Mouse (Mus musculus) telencephalon, adult 2 months (tissue): ENCODE results near the gene Gemin7.

Source experiments
- DNase-seq: peaks from one replicate; pipeline ENCODE4 v3.0.0-alpha.2; 2011; ENCODE audit warnings: low read depth, low spot score

The Gemin7 gene

DNA sequence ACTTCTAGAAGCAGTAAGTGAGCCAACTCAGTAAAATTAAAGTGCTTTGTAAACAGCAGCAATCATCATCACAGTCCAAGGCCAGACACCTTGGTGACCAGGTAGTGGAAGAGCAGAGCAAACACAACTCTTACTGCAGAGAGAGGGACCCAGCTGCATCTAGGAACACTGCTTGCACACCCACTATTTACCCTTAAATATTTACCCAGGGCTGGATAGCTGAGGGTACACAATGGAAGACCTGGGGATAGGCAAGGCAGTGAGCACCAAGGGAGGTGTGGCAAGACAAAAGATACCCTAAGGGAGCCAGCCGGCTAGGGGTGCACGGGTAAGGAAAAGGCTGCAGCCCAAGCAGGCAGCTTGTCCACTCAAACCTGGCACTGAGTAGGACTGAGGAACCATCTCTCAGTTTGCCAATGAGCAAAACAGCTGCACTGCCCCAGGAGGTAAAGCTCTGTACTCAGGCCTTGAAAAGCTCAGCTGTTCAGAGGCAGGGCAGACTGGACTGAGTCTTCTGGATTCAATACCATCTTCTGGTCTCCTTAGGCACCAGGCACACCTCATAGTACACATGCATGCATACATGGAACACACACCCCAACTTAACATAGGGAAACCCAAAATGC is 29.9 kb downstream of the Gemin7 start:
- DNase-seq = no peak

DNA sequence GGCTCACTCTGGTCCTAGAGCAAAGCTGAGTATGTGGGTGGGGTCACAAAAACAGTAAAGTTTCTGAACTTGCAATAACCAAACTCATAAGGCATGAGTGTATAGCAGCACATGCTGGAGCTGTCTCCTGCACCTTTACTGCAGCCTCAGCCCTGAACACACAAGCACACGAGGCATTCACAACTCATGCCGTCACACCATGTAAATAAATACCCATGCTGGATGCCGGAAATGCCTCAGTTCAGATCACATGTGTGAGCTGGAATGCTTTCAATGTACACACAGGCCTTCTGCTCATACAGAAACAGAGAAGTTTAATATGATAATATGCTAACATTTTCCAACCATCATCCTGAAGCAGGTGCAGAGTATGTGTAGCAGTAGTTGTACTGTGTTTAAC is 31.4 kb downstream of the Gemin7 start:
- DNase-seq = no peak

DNA sequence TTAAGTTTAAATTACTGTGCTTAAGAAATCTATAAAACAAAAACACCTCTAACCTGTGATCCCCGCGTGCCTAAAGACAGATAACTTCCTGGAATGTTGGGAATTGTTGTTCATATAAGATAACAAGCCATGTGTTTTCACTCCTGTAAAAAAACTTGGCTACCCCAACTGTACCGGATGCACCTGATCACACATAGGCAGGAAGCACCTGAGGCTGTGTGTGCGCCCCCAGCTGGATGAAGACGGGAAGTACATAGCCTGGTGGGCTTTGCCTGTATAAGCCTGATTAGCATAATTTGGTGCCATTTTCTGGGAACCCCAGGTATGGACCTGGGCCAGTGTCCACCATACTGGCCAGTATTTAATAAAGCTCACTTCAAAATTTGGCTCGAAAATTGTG is 33.8 kb downstream of the Gemin7 start:
- no peak for DNase-seq

DNA sequence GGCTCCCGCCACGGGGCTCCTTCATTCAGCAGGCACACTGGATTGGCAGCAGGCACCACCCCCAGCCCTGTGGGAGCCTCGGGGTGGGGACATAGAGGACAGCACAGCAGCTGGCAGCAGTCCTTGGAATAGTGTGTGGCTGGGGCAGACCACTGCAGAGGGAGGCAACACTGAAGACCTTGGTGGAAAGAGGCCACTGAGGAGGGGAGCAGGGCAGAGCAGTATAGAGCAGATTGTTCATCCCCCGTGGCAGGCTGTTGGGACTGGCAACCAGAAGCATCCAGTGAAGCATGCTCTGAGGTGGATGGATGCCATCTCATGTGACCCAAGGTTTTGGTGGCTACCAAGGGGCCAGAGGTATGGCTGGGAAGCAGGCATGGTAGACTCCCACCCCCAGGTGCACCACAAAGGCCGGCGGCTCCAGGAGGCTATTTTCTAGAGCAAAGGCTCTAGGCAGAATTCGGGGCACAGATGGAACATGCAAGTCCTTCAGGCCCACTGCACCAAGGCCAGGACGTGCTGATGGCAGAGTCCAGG is 35.2 kb downstream of the Gemin7 start:
- no peak for DNase-seq

DNA sequence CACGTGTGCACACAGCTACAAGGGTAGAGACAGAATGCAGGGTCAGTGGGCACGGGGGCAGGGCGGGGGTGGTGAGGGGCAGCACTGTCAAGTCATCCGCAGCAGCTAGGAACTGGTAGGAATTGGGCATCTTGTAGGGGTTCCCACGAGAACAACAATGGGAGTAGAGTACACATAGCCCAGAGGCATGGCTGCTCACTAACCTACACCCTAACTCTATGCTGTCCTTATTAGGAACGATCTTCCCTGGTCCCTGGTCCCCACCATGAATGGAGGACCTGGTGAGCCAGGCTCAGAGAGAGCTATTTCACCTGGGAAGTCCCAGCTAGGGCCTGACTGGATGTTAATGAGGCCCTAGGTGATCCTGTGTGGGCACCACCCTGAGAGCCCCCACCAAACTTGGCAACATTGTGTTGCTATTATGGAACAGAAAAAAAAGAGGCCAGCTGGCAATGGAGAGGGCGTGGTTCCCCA is 35.7 kb downstream of the Gemin7 start:
- DNase-seq = no peak

DNA sequence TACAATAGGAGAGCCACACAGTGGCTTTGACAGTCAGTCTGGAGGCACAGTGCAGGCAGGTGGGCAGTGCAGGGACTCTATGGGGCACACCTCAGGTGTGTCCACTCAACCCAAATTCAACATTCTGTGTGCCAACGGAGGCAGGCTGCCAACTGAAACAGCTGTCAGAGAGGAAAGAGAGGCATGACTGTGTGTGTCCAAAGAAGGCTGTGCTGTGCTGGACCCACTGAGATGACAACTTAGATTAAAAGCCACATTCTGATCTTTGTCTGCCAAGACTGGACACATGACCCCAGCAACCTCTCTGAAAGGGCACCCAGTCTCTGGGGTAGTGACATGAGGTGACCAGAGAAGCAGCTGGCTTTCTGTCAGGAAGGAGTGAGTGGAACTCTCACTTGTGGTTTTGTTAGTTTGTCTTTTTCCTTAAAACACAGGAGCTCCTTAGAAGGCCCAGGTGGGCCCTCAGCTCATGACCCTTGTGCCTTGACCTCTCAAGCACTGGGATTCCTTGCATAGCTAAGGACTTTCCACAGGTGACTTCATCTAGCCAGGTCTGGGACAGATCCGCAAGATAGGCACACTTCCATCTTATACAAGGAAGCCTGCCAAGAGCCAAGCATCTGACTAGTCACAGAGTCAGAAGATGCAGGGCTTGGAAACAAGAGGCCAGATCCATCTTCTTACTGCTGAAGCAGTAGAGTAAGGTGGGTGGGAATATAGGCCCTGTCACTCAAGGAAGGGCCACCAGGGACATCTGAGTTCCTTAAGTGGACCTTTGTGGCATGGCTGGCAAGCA is 36.4 kb downstream of the Gemin7 start:
- no peak for DNase-seq

DNA sequence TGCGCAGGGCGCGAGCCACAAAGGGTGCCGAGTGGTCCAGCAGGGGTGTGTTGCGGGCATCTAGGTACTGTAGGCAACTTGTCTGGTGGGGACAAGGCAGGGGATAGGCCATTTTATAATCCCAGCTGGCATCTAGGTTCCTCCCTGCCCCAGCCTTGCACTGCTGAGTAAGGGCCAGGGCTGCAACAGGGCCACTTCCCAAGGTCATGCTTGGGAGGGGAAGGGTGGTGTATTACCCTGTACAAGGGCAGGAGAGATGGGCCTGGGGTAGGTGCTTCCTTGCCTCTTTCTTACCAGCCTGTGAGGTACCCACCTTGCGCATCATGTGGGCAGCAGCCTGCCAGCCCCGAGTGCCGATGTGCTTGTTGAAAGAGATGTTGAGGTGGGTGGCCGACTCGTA is 42.7 kb downstream of the Gemin7 start:
- no peak for DNase-seq

DNA sequence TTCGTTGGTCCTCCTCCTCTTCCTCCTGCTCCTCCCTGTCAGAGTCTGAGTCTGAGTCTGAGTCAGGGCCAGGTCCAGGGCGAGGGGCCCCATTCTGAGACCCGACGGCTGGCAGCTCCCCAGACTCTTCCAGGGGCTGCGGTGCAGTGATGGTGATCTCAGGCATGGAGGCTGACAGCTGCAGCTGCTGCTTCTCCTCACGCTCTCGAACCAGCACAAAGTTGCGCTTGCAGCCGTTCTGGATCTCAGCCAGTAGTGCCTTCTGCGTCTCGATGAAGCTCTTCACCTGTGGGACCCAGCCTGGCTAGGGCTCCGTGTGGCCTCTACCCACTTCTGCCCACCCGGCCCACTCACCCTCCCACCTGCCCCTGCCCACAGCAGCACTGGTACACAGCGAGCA is 45.2 kb downstream of the Gemin7 start:
- no peak for DNase-seq

DNA sequence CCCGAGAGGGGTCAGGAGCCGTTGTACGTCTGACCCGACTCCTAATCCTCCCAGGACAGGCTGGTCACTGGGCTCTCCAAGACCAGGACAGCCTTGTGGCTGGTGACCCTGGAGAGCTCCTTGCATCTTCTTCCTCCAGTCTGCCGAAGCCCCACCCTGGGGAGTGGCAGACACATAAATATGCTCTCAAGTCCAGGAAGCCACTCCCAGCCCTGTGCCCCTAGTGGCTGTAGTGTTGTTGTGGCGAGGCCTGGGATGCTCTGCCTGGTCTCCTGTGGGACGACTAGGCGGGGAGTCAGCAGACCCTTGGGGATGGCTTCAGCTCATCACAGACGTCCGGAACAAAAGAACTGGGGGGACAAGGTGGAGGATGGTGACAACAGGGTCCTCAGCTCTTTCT is 46.3 kb downstream of the Gemin7 start:
- no peak for DNase-seq

DNA sequence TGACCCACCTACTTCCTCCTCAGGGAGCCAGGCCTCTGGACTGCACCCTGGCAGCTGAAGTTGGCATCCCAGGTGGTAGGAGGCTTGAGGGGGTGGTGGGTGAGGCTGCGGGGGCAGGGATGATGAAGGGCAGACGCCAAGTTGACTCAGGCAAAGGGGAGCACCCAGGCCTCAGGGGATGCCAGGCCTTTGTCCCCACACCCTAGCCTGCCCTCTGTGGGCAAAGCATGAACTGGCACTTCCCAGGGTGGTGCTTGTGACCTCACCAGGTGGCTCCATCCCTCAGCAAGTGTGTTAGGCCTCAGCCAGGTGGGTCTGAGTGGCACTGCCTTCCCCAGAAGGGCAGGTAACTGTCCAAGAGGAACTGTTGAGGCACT is 52.3 kb downstream of the Gemin7 start:
- no peak for DNase-seq

DNA sequence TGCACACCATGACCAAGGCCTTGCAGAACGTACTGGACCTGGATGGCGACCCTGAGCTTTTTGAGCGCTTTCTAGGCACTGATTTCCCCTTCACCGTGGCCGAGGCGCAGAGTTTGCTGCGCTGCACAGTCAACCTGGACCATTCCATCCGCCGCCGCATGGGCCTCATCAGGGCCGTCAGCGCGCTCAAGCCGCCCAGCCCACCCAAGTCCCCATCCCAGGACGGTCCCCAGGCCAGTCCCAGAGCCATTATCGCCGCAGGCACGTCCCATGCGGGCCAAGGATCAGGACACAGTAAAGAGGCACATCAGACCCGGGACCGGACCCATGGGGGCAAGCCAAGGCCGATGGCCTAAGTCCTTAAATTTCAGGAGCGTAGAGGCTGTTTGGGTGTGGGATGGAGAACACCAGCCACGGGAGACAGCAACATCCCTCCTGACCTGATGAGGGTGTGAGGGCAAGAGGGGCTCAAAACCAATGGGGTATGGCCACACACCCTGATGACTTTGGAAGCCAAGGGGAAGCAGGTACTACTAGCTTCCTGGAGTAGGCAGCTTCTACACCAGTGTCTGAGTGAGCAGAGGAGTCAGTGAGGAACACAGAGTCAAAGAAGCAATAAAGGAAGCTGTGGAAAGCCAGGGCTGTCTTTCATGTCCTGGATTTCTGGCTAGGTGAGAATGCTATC is 52.8 kb downstream of the Gemin7 start:
- no peak for DNase-seq

DNA sequence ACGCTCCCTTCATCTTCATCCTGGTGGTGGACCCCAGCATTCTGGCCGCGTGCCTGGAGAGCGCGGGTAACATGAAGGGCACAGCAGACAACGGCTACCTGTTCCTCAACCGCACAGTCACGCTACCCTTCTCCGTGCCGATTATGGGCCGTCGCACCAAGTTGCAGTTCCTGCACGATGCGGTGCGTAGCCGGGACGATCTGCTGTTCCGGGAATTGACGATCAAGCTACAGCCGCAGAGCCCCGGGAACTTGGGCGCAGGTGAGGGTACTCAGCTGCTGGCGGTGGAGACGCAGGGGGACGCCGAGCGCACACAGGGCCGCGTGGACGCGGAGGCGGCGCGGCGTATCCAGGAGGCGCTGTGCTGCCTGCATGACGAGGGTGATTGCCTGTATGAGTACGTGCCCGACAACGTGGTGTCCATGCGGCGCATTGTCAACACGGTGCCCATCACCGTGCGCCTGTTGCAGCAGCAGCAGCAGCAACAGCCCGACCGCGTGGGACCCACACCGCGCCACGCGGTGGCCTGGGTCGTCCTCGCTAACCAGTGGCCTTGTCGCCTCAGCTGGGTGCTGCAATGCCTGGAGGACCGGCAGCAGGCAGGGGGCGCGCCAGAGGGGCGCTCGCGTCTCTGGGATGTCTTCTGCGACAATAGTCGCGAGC is 53.5 kb downstream of the Gemin7 start:
- peak; percentile 21 for DNase-seq

DNA sequence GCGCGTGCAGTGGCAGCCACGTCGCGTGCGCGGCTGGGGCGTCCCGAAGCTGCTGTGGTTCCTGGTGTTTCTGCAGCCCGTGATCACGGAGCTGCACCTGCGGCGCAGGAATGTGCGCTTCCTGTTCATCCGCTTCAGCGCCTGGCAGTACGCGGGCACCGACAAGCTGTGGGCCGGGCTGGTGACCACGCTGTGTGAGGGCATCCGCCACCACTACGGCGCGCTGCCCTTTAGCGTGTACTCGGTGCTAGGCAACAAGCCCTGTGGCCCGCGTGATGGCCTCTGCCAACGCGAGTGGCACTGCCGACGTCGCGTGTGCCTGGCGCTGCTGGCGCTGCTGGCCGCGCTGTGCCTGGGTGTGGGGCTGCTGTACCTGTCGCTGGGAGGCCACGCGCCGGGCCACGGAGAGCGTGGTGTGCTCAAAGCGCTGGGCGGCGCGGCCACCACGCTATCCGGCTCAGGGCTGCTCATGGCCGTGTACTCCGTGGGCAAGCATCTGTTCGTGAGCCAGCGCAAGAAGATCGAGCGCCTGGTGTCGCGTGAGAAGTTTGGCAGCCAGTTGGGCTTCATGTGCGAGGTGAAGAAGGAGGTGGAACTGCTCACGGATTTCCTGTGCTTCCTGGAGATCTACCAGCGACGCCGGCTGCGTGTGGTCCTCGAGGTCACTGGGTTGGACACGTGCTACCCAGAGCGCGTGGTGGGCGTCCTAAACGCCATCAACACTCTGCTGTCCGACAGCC is 54.2 kb downstream of the Gemin7 start:
- no peak for DNase-seq

DNA sequence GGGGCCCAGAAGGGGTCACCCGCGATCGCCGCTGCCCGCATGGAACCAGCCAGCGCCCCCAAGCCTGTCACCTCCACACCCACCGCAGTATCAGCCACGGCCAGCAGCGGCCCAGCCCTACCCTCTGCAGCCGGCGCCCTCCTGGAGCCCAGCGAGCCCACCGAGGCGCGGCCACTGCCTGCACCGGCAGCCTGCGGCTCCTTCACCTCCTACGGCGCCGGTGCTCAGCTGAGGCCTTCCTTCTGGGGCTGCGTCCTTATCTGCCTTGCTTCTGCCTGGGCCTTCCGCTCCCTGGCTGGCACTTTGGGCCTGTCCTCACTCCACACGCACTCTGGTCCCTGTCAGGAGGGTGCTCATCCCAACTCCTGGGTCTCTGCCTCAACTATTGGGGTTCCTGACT is 57.4 kb downstream of the Gemin7 start:
- no peak for DNase-seq

DNA sequence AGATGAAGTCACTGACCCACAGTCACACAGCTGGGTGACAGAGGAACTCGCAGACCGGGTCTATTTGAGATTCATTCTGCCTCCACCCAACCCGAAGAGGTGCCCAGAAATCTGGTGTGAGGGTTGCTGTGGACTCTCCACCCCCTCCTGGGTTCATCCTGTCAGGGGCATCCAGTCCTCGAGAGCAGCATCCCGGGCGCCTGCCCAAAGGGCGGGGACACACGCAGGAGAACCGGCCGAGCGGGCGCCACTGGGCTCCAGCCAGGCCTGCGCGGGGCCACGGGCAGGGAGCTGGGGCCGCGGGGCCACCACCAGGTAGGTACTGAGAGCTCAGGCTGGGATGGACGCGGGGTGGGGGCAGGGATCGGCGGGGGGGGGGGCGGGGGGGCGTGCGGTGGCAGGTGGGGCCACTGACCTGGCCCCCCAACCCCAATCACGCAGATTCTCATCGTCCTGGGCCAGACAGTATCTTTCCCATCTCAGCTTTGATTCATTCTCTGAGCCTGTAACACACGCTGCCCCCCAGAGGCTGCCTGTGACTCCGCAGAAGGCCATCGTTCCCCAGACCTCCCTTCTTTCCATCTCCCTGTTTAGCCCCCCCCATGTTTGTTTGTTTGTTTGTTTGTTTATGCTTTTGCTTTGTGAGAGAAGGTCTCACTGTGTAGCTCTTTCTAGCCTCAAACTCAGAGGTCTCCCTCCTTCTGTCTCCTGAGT is 59.6 kb downstream of the Gemin7 start, which contains the start of gene Nkpd1:
Gene Nkpd1 (plus strand): TSS at position 187 of the 714 bp plus-strand sequence.
- DNase-seq = no peak
